Mouse (Mus musculus) liver, adult (tissue): Measurements from ENCODE around the gene Kti12.
A peak's percentile ranks its signal among the peaks of the same experiment; 100 is the strongest.

Experiments
- GATA4 ChIP-seq: IDR thresholded peaks from 2 replicates; pipeline ENCODE4 v1.6.1; 2014; ENCODE audit warnings: mild to moderate bottlenecking, low read length; ENCODE audit not compliant: insufficient replicate concordance

The Kti12 gene

DNA sequence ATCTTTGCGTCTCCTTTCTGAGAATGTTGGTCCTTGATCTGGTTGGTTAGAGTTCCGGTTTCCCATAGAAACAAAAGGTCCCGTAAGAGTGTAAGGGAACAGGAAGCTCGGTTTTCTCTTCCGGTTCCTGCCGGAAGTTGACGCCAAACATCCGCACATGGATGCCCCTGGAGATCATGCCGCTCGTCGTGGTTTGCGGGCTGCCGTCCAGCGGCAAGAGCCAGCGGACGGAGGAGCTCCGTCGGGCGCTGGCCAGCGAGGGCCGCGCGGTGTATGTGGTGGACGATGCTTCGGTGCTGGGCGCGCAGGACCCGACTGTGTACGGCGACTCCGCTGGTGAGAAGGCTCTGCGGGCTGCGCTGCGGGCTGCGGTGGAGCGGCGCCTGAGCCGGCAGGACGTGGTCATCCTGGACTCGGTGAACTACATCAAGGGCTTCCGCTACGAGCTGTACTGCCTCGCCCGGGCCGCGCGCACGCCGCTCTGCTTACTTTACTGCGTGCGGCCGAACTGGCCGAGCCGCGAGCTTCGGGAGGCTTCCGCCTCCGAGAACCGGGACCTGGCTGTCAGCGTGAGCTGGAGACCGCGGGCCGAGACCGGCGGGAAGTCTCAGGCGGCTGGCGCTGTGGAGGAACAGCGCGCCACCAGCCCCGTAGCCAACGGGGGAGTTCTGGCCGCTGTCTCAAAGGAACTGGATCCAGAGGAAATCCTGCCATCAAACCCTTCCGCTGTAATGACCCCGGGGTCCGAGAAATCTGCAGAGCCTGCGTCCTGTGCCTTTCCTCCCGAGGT lies at the start of gene Kti12:
Gene Kti12 (plus strand): TSS at position 71 of the 790 bp plus-strand sequence.
- TF ChIP-seq GATA4, result peak; percentile 64; the same call in 1 of the 2 replicates

DNA sequence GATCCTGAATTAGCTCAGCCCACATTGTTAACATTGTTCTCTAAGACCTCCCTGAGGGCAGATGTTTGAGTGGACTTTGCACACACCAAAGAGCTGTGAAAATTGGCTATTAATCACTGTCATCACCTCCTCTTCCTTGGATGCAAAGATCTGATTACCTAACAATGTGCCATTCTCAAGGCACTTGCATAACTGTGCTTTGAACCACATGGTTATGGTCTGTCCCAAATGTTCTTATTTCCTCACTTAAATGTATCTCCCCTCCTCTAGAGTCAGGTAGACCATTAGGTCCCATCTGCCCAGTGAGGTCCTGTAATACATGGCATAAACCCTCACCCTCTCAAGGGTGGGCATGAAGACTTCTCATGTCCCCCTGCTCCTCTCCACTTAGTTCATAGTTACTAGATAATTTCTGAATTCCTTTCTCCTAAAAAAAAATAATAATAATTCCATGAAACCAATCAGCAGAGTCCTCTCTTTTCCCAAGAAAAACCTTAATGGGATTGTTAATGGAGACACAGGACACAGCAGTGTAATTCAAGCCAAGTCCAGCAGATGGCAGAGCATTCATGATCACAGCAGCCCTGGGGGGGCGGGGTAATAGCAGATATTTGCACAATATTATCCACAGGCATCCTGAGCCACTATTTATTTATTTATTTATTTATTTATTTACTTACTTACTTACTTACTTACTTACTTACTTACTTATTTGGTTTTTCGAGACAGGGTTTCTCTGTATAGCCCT lies 49.3 kb upstream of the Kti12 start:
- no peak for TF ChIP-seq GATA4

DNA sequence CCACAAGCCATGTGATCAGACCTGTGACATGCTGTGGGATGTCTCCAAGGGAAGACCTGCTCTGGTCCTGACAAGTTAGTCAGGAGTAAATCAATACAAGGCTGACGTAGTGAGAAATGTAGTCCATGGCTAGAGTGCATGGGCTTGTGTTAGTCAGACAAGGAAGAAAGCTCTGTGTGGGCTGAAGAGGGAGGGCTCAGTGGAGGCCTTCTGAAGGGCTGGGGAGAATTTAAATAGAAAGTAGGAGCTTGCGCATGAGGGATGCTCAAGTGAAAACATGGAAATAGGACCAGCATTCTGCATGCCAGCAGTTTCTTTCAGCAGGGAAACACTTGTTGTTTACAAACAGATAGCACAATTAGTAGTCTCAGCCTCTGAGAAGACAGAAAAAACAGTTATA lies 44.0 kb upstream of the Kti12 start:
- TF ChIP-seq GATA4, result no peak

DNA sequence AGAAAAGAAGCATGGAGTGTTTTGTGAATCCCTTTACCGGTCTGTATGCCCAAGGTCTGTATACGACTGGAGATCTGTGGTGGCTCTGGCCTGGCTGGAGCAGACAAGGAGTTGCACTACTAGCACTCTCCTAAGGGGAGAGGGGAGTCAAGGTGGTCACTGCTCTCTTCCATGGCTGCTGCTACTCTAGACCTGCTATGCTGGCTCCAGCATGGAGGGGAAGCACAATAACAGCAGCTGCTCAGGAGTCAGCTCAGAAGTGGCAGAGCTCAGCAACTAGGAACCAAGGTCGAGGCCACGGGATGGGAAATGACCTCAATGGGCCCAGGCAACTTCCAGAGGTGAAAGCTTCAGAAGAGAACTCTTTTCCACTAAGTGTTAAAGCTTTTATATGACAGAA lies 36.4 kb upstream of the Kti12 start:
- TF ChIP-seq GATA4, result no peak

DNA sequence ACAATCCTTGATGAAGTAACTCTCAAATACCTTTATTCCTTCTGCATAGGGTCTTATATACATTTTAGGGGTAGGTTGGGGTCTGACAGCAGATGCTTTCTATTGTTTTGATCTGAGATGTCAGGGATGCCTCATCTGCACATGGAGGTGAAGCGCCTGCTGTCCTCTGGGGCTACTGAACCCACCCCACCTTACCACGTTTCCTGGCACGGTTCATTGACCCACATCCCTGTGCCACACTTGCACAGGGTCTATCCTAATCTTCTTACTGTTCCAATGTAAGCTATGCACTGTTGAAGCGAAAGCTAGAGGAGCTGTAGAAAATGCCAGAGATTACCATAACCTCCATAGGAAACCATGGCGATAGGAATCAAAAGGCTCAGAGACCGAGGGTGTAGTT lies 36.0 kb upstream of the Kti12 start:
- no peak for TF ChIP-seq GATA4

DNA sequence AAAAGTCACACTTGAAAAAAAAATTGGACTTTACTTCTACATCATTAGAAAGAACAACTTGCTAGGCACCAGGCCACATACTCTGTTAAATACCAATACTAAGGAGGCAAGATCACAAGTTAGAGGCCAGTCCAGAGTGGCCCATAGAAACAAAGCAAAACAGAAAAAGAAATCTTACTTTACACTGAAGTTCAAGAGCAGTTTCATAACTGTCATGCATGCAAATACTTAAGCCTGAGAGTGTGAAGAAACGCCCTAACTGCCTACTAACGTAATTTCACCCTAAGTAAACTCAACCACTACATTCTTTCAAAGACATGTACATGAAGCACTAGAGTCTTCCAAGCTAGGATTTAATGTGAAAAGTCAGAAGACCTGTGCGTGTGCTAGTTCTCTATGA lies 21.9 kb upstream of the Kti12 start:
- no peak for TF ChIP-seq GATA4

DNA sequence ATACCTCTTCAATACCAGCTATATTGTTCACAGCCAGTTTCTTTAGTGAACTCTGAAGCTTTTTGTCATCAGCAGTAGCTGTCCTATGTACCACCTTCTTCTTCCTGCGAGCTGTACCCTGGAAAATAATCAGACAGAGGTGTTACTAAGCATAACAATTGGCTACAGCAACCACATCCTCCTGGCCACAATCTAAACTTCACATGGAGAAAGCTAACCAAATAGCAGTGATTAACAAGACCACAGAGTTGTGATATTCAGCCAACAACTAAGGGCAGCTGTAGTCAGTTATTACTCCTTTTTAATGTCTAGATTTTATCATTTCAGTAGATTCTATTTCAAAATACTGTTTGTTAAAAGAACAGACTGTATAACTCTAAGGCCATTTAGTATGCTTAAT lies 21.5 kb upstream of the Kti12 start:
- TF ChIP-seq GATA4, result no peak

DNA sequence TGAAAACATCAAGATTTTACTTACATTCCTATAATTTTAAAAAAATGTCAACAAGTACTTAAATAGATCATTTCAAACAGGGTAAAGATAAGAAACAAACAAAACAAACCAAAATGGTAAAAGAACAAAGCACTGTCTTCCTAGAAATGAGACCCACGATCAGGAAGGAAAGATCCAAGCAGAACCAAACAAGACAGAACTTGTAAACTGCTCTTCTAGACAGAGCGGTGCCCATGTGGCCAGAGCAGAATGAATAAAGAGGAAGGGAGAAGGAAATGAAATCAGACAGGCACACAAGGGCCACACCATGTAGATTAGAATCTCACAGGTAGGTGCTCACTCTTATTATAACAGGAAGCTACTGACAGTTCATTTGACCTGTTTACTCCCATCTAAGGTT lies 20.9 kb upstream of the Kti12 start:
- no peak for TF ChIP-seq GATA4

DNA sequence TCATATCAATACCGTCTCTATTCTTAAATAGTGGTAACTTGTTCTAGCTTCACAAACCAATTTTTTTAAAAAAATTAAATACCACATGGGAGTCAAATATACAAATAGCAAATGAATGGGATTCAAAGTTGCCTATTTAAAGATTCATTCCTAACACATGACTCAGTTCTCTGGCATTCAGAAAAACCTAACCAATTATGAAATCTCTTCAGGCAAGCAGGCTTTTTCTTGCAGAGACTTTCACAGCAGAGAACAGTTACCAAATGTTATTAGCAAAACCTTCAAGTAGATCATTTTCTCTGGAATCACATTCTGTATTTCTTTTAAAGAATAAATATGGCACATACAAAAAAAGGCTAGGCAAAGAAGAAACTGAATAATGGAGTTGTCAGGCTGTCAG lies 16.9 kb upstream of the Kti12 start:
- no peak for TF ChIP-seq GATA4

DNA sequence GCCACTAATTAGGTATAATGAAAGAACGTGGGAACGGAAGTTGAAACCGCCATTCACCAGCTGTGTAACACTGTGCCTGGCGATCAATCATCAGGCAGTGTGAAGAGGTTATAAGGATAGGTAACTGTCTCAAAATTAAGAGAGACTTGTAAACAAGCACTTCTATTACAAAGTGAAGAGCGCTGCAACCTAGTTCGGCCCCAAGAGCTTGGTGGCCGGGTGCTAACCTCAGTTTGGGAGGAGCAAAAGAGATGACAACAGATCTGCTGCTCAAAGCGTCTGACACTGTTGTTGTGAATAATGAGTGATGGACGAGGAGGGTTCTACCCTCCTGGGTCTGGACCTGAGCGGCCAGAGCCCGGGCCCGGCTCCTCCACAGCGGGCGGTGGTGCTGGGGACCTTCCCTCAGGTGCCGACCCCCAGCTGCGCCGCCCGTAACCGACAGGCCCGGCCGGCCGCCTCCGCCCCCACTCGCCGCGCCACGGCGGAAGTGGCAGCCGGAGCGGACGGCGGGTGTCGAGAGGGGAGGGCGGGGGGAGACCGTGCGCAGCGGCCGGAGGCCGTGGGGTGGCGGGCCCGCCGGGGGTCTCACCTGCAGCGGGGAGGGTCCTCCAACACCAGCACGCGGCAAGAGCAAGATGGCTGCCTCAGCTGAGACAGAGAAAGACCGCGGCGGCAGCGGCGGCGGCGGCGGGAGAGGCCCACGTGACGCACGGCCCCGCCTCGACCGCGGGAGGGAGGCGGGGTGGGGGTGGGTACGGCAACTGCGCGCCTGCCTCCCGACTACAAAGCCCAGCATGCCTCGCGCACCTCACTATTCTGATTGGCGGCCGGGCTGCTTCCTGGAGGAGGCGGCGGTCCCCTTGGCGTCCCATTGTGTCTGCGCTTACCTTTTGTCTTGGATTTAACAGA lies 14.4 kb upstream of the Kti12 start, which contains the start of gene Btf3l4:
Gene Btf3l4 (minus strand): TSS at position 699 of the 912 bp plus-strand sequence.
- no peak; the same call in 1 of the 2 replicates for TF ChIP-seq GATA4

DNA sequence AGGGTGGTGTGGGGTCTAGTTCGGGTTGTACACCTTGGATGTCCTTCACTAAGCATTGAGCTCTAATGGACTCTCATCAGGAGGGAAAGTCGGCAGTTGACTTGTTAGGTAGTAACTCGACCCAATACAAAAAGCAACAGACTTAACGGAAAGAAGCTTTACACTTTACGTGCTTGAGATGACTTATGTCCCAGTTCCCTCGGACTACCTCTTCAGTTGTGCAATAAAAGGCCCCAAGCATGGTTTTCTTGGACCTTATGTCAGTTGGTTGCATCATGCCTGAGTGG lies 13.8 kb upstream of the Kti12 start:
- no peak for TF ChIP-seq GATA4

DNA sequence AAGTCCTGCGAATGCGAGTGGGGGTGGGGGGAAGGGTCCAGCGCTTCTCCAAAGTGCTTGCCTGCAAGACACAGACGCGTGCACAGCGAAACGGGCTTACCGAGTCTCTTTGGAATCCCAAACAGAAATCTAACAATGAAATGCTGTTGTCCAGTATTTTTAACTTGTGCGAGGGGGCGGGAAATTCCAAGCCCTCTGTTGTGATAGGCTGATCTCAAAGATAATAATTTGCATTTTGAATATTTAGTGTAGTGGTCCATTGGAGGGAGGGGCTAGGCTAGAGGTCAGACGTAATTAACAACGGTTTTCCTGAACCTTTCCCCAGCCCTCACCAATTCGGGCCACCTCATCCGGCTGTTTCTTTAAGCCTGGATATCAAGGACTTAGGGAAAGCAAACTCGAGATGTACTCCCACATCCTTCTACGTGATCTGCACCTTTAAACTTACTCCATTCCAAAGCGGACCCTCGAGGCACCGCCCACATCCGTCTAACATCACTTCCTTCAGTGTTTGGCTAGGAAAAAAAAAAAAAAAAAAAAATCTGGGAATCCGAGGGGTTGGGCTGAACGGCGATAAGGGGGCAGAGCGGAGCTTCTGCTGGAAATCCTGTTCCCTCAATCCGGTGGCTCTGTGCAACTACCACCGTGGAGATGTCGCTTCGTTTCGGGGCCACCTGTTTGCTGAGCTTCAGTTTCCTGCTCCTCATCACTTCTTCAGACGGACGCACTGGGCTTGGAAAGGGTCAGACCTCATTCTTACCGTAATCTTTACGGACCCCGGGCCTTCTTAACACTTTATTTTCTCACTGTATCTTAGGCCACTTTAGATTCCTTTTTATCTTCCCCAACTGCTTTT lies 13.2 kb upstream of the Kti12 start, which contains the start of gene Txndc12:
Gene Txndc12 (plus strand): TSS at position 487 of the 856 bp plus-strand sequence.
- peak; percentile 74 for TF ChIP-seq GATA4

DNA sequence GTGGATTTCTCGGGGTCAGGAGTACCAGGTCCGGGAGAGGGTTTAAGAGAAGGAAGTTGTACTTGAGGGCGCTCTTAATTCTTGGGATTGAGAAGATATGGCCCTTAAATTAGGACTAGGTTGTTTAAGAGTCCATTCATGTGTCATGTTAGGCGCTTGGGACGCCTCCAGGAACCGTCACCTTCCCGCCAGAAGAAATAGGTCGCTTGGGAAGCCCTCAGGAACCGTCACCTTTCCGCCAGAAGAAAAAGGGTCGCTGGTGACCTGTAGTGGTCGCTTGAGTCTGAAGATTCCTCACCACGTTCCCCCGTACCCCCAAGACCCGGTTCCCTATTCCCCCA lies 12.6 kb upstream of the Kti12 start:
- TF ChIP-seq GATA4, result no peak

DNA sequence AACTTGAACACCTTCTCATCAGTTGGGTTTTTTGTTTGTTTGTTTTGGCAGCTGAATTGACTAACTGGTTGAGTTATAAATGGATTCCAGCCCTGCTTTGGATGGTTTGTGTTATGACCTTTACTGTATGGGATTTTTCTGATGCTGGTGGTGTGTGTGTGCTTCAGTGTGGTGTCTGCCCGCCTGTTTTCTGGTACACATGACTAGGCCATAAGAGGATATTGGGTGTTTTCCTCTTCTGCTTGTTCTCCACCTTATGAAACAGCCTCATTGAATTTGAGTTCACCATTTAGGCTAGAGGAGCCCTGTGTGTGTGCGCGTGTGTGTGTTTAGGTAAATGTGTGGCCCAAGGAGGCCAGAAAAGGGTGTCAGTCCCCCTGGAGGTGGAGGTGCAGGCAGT lies 12.1 kb upstream of the Kti12 start:
- TF ChIP-seq GATA4, result no peak

DNA sequence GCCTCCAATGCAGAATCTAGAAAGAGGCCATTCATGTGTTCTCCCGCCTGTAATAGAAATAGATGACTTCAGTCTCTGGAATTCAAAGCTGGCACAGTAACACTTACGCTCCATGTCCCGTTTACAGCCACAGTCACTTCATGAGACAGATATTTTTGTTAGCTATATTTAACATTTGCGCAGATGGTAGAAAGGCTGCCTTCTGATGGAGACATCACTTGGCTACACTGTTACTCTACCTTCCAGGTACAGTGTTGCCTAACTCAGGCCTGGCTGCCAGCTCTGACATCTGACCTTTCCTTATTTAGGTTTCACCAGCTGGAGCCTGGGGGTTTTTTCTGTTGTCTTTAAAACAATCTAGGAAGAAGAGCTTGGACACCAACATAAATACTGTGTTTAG lies 9.6 kb upstream of the Kti12 start:
- no peak for TF ChIP-seq GATA4
